Mouse (Mus musculus) E14TG2a.4 (cell line): Measurements from ENCODE around the gene Cd2.

Experiments
- CTCF ChIP-seq: conservative IDR thresholded peaks from 2 replicates; pipeline ENCODE4 v1.5.1; 2014; ENCODE audit warnings: low read length
- NANOG ChIP-seq: IDR thresholded peaks from 2 replicates; pipeline ENCODE4 v1.6.1; 2014; ENCODE audit warnings: borderline replicate concordance, low read length, mixed read lengths
- POU5F1 ChIP-seq: IDR thresholded peaks from 2 replicates; pipeline ENCODE4 v1.6.1; 2014; ENCODE audit warnings: low read length, borderline replicate concordance

GRCm38 (mm10) chr3:101276501-101277320 lies 11.0 kb downstream of the Cd2 start:
- TF ChIP-seq CTCF: no peak
- no peak for TF ChIP-seq NANOG
- TF ChIP-seq POU5F1: no peak
